Mouse (Mus musculus): ENCODE results near the gene Kif1c. TPM values are rescaled to one million over a fixed set of nuclear protein-coding genes. Genes with fewer than 3 reads are reported as not detected.

Gene Kif1c
- total RNA-seq, 2 experiments from 2014 or later, result 156 to 176 TPM

Small RNA genes within 50 kb of the gene (microRNA-seq; reads per million reads assigned to microRNA genes)
- gene Gm22760, result not detected
- gene Mir6925, result not detected

Other genes with a start within 250 kb of the Kif1c start
- 10 to 100 TPM; 16.1 to 18.5 TPM for gene Med11, start 248.6 kb upstream of the Kif1c start, total RNA-seq (2021)
- 1 to 10 TPM in 1 of 2 experiments, under 1 TPM in 1; 0.93 to 1.8 TPM for gene Zmynd15, start 241.1 kb upstream of the Kif1c start, total RNA-seq (2021)
- 1 to 10 TPM; 4.2 to 5.8 TPM for gene Cxcl16, start 240.6 kb upstream of the Kif1c start, total RNA-seq (2021)
- gene Tm4sf5, start 195.3 kb upstream of the Kif1c start, total RNA-seq (2021), result under 1 TPM; 0.55 to 0.84 TPM
- under 1 TPM; 0.42 to 0.48 TPM for gene Vmo1, start 185.9 kb upstream of the Kif1c start, total RNA-seq (2021)
- gene Gltpd2, start 181.4 kb upstream of the Kif1c start, total RNA-seq (2021), result 1 to 10 TPM; 4.9 to 9.8 TPM
- gene Psmb6, start 175.2 kb upstream of the Kif1c start, total RNA-seq (2021), result 100 to 1,000 TPM; 276 to 295 TPM
- gene Gm40193, start 167.6 kb upstream of the Kif1c start, total RNA-seq (2021), result not detected
- 10 to 100 TPM in 1 of 2 experiments, 1 to 10 TPM in 1; 9.7 to 13.6 TPM for gene Pld2, start 160.5 kb upstream of the Kif1c start, total RNA-seq (2021)
- gene Mink1, start 137.7 kb upstream of the Kif1c start, total RNA-seq (2021), result 10 to 100 TPM; 49.0 to 55.8 TPM
- gene 4930544D05Rik, start 84.7 kb upstream of the Kif1c start, total RNA-seq (2021), result not detected
- gene Chrne, start 81.3 kb upstream of the Kif1c start, total RNA-seq (2021), result 1 to 10 TPM in 1 of 2 experiments, not detected in 1; 1.6 TPM
- gene Gp1ba, start 61.4 kb upstream of the Kif1c start, total RNA-seq (2021), result under 1 TPM; 0.30 TPM
- gene Rnf167, start 53.3 kb upstream of the Kif1c start, total RNA-seq (2021), result 10 to 100 TPM; 73.9 to 86.6 TPM
- gene Slc25a11, start 53.1 kb upstream of the Kif1c start, total RNA-seq (2021), result 100 to 1,000 TPM; 180 to 220 TPM
- 100 to 1,000 TPM; 677 to 708 TPM for gene Pfn1, start 45.9 kb upstream of the Kif1c start, total RNA-seq (2021)
- 100 to 1,000 TPM in 1 of 2 experiments, 10 to 100 TPM in 1; 89.5 to 224 TPM for gene Eno3, start 43.3 kb upstream of the Kif1c start, total RNA-seq (2021)
- gene Spag7, start 31.1 kb upstream of the Kif1c start, total RNA-seq (2021), result 10 to 100 TPM; 66.5 to 72.6 TPM
- gene Camta2, start 12.4 kb upstream of the Kif1c start, total RNA-seq (2021), result 10 to 100 TPM; 34.3 to 43.8 TPM
- 10 to 100 TPM; 13.8 to 18.9 TPM for gene Inca1, start 393 bp upstream of the Kif1c start, total RNA-seq (2021)
- gene Zfp3, start 63.7 kb downstream of the Kif1c start, total RNA-seq (2021), result 10 to 100 TPM in 1 of 2 experiments, 1 to 10 TPM in 1; 6.7 to 10.3 TPM
- under 1 TPM; 0.27 to 0.57 TPM for gene Scimp, start 112.0 kb downstream of the Kif1c start, total RNA-seq (2021)
- gene Rabep1, start 144.2 kb downstream of the Kif1c start, total RNA-seq (2021), result 10 to 100 TPM; 73.1 to 75.0 TPM

Data from adrenal gland, postnatal 10 days (tissue).